Mouse (Mus musculus): ENCODE results near the gene Gm20388. TPM values are rescaled to one million over a fixed set of nuclear protein-coding genes. Genes with fewer than 3 reads are reported as not detected.

The Gm20388 gene
- polyA plus RNA-seq, 1 experiment = 49.7 TPM

DNA sequence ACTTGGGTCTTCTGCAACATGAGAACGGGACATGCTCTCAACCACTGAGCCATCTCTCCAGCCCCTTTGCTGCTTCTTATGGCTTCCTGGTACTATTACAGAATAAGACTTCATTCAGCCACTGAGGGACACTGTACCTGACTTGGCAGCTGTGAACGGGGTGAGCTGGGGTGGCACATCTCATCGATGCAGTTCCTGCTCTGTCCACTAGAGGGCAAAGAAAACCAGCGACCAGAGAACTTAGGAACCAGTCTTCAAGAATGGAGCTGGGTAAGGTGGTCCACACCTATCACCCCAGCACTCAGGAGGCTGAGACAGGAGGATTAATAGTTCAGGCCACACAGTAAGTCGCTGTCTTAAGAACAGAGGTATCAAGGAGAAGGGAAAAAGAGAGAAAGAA is 685.3 kb downstream of the Gm20388 start:
- WGBS = 13% methylated on average over 5 of the region's 5 CpGs
- peak; percentile 67 for DNase-seq
- Histone ChIP-seq H3K4me3 (ENCODE audit: insufficient read depth, low read depth, low read length) (no peak overlapping the region), H3K27ac (ENCODE audit: insufficient read depth, low read depth, low read length) (no peak overlapping the region), H3K36me3 (ENCODE audit: control insufficient read depth, insufficient read depth, low read length) (no peaks in the 10 kb centered on the region), H3K27me3 (replicated peaks; ENCODE audit: control insufficient read depth, insufficient read depth, low read length) (no peaks in the 10 kb centered on the region), H3K4me1 (ENCODE audit: control insufficient read depth, insufficient read depth, low read length) (no peaks in the 10 kb centered on the region)
- TF ChIP-seq POLR2A (IDR thresholded peaks at IDR 0.05; ENCODE audit: low read depth, low read length) = no peak
- peak; percentile 80 for TF ChIP-seq CTCF (conservative IDR thresholded peaks at IDR 0.05; ENCODE audit: insufficient read depth, insufficient read length, low read depth, low read length)

DNA sequence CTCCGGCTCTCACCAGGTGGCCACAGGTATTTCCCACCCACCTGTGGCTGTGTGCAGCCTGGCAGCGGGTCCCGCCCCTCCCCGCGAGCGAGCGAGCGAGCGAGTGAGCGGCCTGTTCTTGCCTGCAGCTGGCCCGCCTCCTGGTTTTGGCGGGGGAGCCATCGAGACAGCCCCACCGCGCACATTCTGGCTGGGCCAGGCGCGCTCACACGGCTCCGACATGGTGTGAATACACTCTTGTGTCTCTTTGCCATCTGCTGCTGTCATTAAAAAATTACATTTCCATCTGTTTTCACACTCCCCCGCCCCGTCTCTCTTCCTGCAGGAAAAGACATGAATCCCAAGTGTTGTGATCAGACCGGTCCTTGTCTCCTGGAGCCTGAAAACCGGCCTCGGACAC is 687.9 kb downstream of the Gm20388 start:
- Histone ChIP-seq H3K4me3 (ENCODE audit: insufficient read depth, low read depth, low read length) (no peak overlapping the region), H3K4me1 (ENCODE audit: control insufficient read depth, insufficient read depth, low read length) (no peaks in the 10 kb centered on the region), H3K36me3 (ENCODE audit: control insufficient read depth, insufficient read depth, low read length) (no peaks in the 10 kb centered on the region), H3K27ac (ENCODE audit: insufficient read depth, low read depth, low read length) (no peak overlapping the region), H3K27me3 (replicated peaks; ENCODE audit: control insufficient read depth, insufficient read depth, low read length) (no peaks in the 10 kb centered on the region)
- TF ChIP-seq CTCF (conservative IDR thresholded peaks at IDR 0.05; ENCODE audit: insufficient read depth, insufficient read length, low read depth, low read length) (no peak), POLR2A (IDR thresholded peaks at IDR 0.05; ENCODE audit: low read depth, low read length) (no peak)
- 46% methylated on average over 24 of the region's 24 CpGs for WGBS
- DNase-seq = no peak

DNA sequence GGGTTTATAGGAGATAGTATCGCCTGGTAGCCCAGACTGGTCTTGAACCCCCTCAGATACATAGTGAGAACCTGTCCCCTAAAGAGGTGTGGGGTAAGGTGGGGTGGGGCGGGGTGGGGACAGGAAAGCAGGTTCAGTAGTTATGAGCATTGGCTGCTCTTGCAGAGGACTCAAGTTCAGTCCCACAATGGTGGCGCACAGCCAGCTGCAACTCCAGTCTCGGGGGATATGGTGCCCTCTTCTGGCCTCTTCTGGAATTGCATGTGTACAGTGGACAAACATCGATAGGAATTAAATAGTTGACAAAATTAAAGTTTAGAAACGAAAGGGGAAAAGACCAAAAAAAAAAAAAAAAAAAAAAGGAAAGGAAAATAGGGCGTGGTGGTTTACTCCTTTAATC is 688.9 kb downstream of the Gm20388 start:
- no peaks in the 10 kb centered on the region for H3K36me3 ChIP-seq (ENCODE audit: control insufficient read depth, insufficient read depth, low read length)
- no peak overlapping the region for H3K27ac ChIP-seq (ENCODE audit: insufficient read depth, low read depth, low read length)
- no peaks in the 10 kb centered on the region for H3K27me3 ChIP-seq (replicated peaks; ENCODE audit: control insufficient read depth, insufficient read depth, low read length)
- no peak overlapping the region for H3K4me3 ChIP-seq (ENCODE audit: insufficient read depth, low read depth, low read length)
- H3K4me1 ChIP-seq (ENCODE audit: control insufficient read depth, insufficient read depth, low read length) = no peaks in the 10 kb centered on the region
- TF ChIP-seq POLR2A (IDR thresholded peaks at IDR 0.05; ENCODE audit: low read depth, low read length) (no peak), CTCF (conservative IDR thresholded peaks at IDR 0.05; ENCODE audit: insufficient read depth, insufficient read length, low read depth, low read length) (peak; percentile 88)
- peak; percentile 90 for DNase-seq
- 52% methylated on average over 7 of the region's 7 CpGs for WGBS

DNA sequence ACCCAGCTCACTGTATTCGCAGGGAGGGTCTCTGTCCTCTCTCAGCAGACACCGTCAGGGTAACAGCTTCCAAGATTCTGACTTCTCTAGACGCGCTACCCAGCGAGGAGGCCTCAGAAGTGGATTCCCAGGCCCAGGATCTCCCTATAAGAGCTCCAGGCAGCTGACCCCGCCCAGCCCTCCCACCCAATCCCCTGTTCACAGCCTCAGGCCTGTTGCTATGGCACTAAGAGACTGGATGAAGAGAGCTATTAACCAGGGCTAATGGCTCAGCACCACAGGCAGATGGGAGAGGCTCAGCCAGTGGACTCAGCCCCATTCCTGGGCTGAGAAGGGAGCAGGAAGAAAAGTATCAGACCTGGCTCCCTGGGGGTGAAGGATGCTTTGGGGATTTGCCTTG is 692.0 kb downstream of the Gm20388 start:
- TF ChIP-seq CTCF (conservative IDR thresholded peaks at IDR 0.05; ENCODE audit: insufficient read depth, insufficient read length, low read depth, low read length) (no peak), POLR2A (IDR thresholded peaks at IDR 0.05; ENCODE audit: low read depth, low read length) (no peak)
- 65% methylated on average over 6 of the region's 6 CpGs for WGBS
- Histone ChIP-seq H3K4me1 (ENCODE audit: control insufficient read depth, insufficient read depth, low read length) (no peaks in the 10 kb centered on the region), H3K4me3 (ENCODE audit: insufficient read depth, low read depth, low read length) (no peak overlapping the region), H3K27ac (ENCODE audit: insufficient read depth, low read depth, low read length) (no peak overlapping the region), H3K36me3 (ENCODE audit: control insufficient read depth, insufficient read depth, low read length) (no peaks in the 10 kb centered on the region), H3K27me3 (replicated peaks; ENCODE audit: control insufficient read depth, insufficient read depth, low read length) (no peaks in the 10 kb centered on the region)
- no peak for DNase-seq

DNA sequence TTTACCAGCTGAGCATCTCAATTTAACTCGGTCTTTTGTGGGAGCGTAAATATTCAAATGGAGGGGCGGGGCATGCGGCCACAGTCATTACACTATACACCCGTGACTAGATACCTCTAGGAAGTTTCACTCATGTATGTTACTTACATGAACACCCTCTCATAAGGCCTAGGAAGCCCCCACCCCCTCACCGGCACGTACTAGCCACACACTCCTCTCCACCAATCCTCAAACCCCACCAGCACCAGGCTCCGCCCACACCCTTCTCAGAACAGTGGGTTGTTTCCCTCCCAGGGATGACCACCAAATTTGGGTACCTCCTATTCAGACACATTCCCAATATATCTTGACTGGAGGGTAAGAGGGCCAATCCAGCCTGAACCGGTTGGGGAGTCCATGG is 696.8 kb downstream of the Gm20388 start:
- no peaks in the 10 kb centered on the region for H3K4me1 ChIP-seq (ENCODE audit: control insufficient read depth, insufficient read depth, low read length)
- WGBS = 73% methylated on average over 9 of the region's 9 CpGs
- TF ChIP-seq CTCF (conservative IDR thresholded peaks at IDR 0.05; ENCODE audit: insufficient read depth, insufficient read length, low read depth, low read length) (no peak), POLR2A (IDR thresholded peaks at IDR 0.05; ENCODE audit: low read depth, low read length) (no peak)
- no peak overlapping the region for H3K27ac ChIP-seq (ENCODE audit: insufficient read depth, low read depth, low read length)
- no peaks in the 10 kb centered on the region for H3K36me3 ChIP-seq (ENCODE audit: control insufficient read depth, insufficient read depth, low read length)
- no peaks in the 10 kb centered on the region for H3K27me3 ChIP-seq (replicated peaks; ENCODE audit: control insufficient read depth, insufficient read depth, low read length)
- H3K4me3 ChIP-seq (ENCODE audit: insufficient read depth, low read depth, low read length) = no peak overlapping the region
- DNase-seq = no peak

DNA sequence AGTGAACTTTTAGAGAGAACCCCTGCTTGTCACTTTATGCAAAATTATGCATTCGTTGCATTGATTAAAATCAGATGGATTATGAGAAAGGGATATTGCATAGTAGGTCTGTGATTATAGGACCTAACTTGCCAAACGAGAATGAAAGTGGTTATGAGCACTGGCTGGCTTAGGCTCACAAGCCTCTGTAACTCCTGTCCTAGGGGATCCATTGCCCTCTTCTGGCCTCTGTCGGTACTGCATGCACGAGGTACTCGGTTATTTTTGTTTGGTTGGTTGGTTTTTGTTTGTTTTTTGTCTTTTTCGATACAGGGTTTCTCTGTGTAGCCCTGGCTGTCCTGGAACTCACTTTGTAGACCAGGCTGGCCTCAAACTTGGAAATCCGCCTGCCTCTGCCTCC is 697.2 kb downstream of the Gm20388 start:
- 10% methylated on average over 7 of the region's 7 CpGs for WGBS
- no peak overlapping the region for H3K27ac ChIP-seq (ENCODE audit: insufficient read depth, low read depth, low read length)
- DNase-seq = peak; percentile 77

DNA sequence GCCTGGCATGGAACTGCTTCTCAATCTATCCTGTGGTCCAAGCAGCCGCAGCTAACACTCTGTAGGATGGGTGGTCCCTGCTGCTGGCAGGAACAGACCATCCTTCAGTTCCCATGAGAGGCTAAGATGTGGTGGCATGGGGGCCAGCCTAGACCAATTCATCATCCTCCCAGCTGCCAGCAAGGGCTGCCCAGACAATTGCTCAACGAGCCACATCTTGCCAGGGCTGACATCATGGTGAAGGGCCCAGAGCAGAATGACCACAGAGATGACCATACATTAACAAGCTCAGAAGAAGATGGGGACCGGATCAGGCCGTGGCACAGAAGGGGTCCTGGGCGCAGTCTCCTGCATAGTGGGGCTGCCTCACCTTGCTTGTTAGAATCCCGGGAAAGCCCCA is 700.2 kb downstream of the Gm20388 start:
- H3K27ac ChIP-seq (ENCODE audit: insufficient read depth, low read depth, low read length) = no peak overlapping the region
- TF ChIP-seq CTCF (conservative IDR thresholded peaks at IDR 0.05; ENCODE audit: insufficient read depth, insufficient read length, low read depth, low read length) = no peak
- no peak for DNase-seq
- H3K4me1 ChIP-seq (ENCODE audit: control insufficient read depth, insufficient read depth, low read length) = no peaks in the 10 kb centered on the region
- H3K27me3 ChIP-seq (replicated peaks; ENCODE audit: control insufficient read depth, insufficient read depth, low read length) = no peaks in the 10 kb centered on the region
- no peaks in the 10 kb centered on the region for H3K36me3 ChIP-seq (ENCODE audit: control insufficient read depth, insufficient read depth, low read length)
- H3K4me3 ChIP-seq (ENCODE audit: insufficient read depth, low read depth, low read length) = no peak overlapping the region
- 80% methylated on average over 6 of the region's 6 CpGs for WGBS

More for the DNA sequence above, 697.2 kb downstream of the Gm20388 start:
- TF ChIP-seq POLR2A (IDR thresholded peaks at IDR 0.05; ENCODE audit: low read depth, low read length) (no peak), CTCF (conservative IDR thresholded peaks at IDR 0.05; ENCODE audit: insufficient read depth, insufficient read length, low read depth, low read length) (peak; percentile 84)
- H3K4me3 ChIP-seq (ENCODE audit: insufficient read depth, low read depth, low read length) = no peak overlapping the region
- no peaks in the 10 kb centered on the region for H3K27me3 ChIP-seq (replicated peaks; ENCODE audit: control insufficient read depth, insufficient read depth, low read length)
- no peaks in the 10 kb centered on the region for H3K4me1 ChIP-seq (ENCODE audit: control insufficient read depth, insufficient read depth, low read length)
- no peaks in the 10 kb centered on the region for H3K36me3 ChIP-seq (ENCODE audit: control insufficient read depth, insufficient read depth, low read length)

DNA sequence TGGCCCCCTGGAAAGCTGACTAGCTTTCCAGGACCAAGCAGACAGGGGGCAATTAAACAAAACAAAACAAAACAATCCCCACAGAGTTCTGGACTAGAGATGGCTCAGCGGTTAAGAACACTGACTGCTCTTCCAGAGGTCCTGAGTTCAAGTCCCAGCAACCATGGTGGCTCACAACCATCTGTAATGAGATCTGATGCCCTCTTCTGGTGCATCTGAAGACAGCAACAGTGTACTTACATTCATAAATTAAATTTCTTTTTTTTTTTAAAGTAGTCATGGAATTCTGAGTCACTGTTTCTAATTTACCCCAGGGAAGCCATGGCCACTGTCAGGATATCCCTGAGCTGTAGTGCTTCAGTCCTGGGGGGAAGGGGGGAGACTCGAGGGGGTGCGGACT is 703.9 kb downstream of the Gm20388 start:
- Histone ChIP-seq H3K27me3 (replicated peaks; ENCODE audit: control insufficient read depth, insufficient read depth, low read length) (no peaks in the 10 kb centered on the region), H3K4me3 (ENCODE audit: insufficient read depth, low read depth, low read length) (no peak overlapping the region), H3K27ac (ENCODE audit: insufficient read depth, low read depth, low read length) (no peak overlapping the region), H3K4me1 (ENCODE audit: control insufficient read depth, insufficient read depth, low read length) (no peaks in the 10 kb centered on the region), H3K36me3 (ENCODE audit: control insufficient read depth, insufficient read depth, low read length) (no peaks in the 10 kb centered on the region)
- 92% methylated on average over 3 of the region's 3 CpGs for WGBS
- DNase-seq = no peak
- TF ChIP-seq CTCF (conservative IDR thresholded peaks at IDR 0.05; ENCODE audit: insufficient read depth, insufficient read length, low read depth, low read length) (no peak), POLR2A (IDR thresholded peaks at IDR 0.05; ENCODE audit: low read depth, low read length) (no peak)

Measured in kidney, adult 2 months (tissue).